Mouse (Mus musculus) spleen, postnatal 36 days (tissue): ENCODE measurements around the gene Hoxa5.
A peak's percentile ranks its signal among the peaks of the same experiment; 100 is the strongest.

ENCODE experiments used
- DNase-seq, 2 experiments: peaks; one replicate each; pipeline ENCODE4 v3.0.0; 2022; ENCODE audit warnings: low spot score in 2 of 2, mixed read lengths in 1 of 2

Hoxa5 gene

GRCm38 (mm10) chr6:52178918-52179665, 25.3 kb downstream of the Hoxa5 start:
- DNase-seq = no peak

GRCm38 (mm10) chr6:52177806-52178205, 26.6 kb downstream of the Hoxa5 start:
- DNase-seq = no peak

- DNase-seq = no peak
Observed at GRCm38 (mm10) chr6:52177061-52177735, 27.2 kb downstream of the Hoxa5 start, which contains the start of gene 5730596B20Rik. 5730596B20Rik (plus strand) TSS chr6:52177498.

- DNase-seq = no peak
Observed at GRCm38 (mm10) chr6:52176391-52176790, 28.0 kb downstream of the Hoxa5 start.

GRCm38 (mm10) chr6:52175864-52176263, 28.5 kb downstream of the Hoxa5 start:
- DNase-seq = no peak

- no peak for DNase-seq
Observed at GRCm38 (mm10) chr6:52174968-52175751, 29.2 kb downstream of the Hoxa5 start.

- DNase-seq = no peak
Observed at GRCm38 (mm10) chr6:52173648-52174047, 30.7 kb downstream of the Hoxa5 start.

- peak in 1 of 2 experiments; percentile 19 for DNase-seq
Observed at GRCm38 (mm10) chr6:52172501-52172900, 31.9 kb downstream of the Hoxa5 start.

GRCm38 (mm10) chr6:52171938-52172337, 32.4 kb downstream of the Hoxa5 start:
- DNase-seq = no peak

- no peak for DNase-seq
Observed at GRCm38 (mm10) chr6:52171331-52171730, 33.1 kb downstream of the Hoxa5 start.

GRCm38 (mm10) chr6:52170898-52171223, 33.5 kb downstream of the Hoxa5 start:
- no peak for DNase-seq

GRCm38 (mm10) chr6:52170166-52170897, 34.1 kb downstream of the Hoxa5 start:
- DNase-seq = no peak

GRCm38 (mm10) chr6:52169499-52170165, 34.8 kb downstream of the Hoxa5 start:
- DNase-seq = no peak

GRCm38 (mm10) chr6:52168191-52169055, 36.0 kb downstream of the Hoxa5 start:
- no peak for DNase-seq

- no peak for DNase-seq
Observed at GRCm38 (mm10) chr6:52167736-52168161, 36.6 kb downstream of the Hoxa5 start.

GRCm38 (mm10) chr6:52167176-52167575, 37.2 kb downstream of the Hoxa5 start:
- DNase-seq = no peak

GRCm38 (mm10) chr6:52166431-52167077, 37.8 kb downstream of the Hoxa5 start:
- no peak for DNase-seq

- no peak for DNase-seq
Observed at GRCm38 (mm10) chr6:52165441-52166370, 38.7 kb downstream of the Hoxa5 start.
